Mouse (Mus musculus) testis, adult 2 months (tissue): Measurements from ENCODE around the gene Ilf2.

ENCODE experiments used
- CTCF ChIP-seq: fragments of 200-500 bp; IDR thresholded peaks from 2 replicates; pipeline ENCODE4 v1.5.1; 2012; ENCODE audit warnings: low read depth, mild to moderate bottlenecking, inconsistent platforms, low read length, moderate library complexity; ENCODE audit not compliant: control insufficient read depth, insufficient read depth, insufficient replicate concordance
- POLR2A ChIP-seq: fragments of 200-500 bp; IDR thresholded peaks from 2 replicates; pipeline ENCODE4 v1.6.1; 2012; ENCODE audit warnings: low read depth, mild to moderate bottlenecking, inconsistent platforms, low read length, moderate library complexity; ENCODE audit not compliant: control insufficient read depth

- TF ChIP-seq POLR2A (no peak), CTCF (no peak)
These were observed 43.6 kb upstream of the Ilf2 start for GRCm38 (mm10) chr3:90432348-90432747.
